Mouse (Mus musculus): ENCODE measurements around the gene Padi2.

DNA sequence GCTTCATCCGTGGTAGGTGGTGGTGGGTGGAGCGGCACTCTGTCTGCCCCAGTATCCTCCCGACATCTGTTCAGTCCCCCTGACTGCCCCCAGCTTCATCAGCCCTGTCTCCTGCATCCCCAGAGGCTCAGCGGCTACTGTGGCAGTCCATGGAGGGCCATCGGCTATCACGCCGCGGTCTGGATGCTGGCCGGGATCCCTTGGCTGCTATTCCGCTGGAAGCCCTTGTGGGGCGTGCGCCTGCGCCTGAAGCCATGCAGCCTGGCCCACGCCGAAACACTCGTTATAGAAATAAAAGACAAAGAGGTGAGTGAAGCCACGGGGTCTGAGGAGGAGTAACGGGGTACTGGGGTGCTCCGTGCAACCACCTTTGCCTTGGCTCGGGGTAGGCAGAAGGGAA, 86.1 kb downstream of the Padi2 start:
- TF ChIP-seq CTCF (IDR thresholded peaks at IDR 0.05; ENCODE audit: borderline replicate concordance, insufficient read depth, low read length) (no peak), POLR2A (IDR thresholded peaks at IDR 0.05; ENCODE audit: low read depth, low read length) (no peak)
